Mouse (Mus musculus): ENCODE results near the gene Slc25a48. TPM values are rescaled to one million over a fixed set of nuclear protein-coding genes. Genes with fewer than 3 reads are reported as not detected.

Gene Slc25a48
- polyA plus RNA-seq, 1 experiment = 0.02 TPM

GRCm38 (mm10) chr13:56449239-56450030, 11.3 kb downstream of the Slc25a48 start:
- WGBS = 68% methylated on average over 10 of the region's 10 CpGs
- Histone ChIP-seq H3K4me1 (ENCODE audit: control insufficient read depth, insufficient read depth, insufficient read length) (no peaks in the 10 kb centered on the region), H3K27ac (ENCODE audit: insufficient read depth, low read length) (no peak overlapping the region), H3K36me3 (ENCODE audit: control insufficient read depth, insufficient read depth, low read length) (no peaks in the 10 kb centered on the region), H3K4me3 (ENCODE audit: extremely low read depth, insufficient read depth, insufficient read length) (no peak overlapping the region), H3K27me3 (ENCODE audit: control insufficient read depth, insufficient read depth, low read length) (no peaks in the 10 kb centered on the region)
- TF ChIP-seq POLR2A (IDR thresholded peaks at IDR 0.05; ENCODE audit: low read depth, low read length) (no peak), CTCF (IDR thresholded peaks at IDR 0.05; ENCODE audit: extremely low read depth, insufficient read depth, insufficient read length, insufficient replicate concordance) (no peak)
- DNase-seq (ENCODE audit: low read depth in 1 of 2, low spot score in 2 of 2) = no peak

- TF ChIP-seq POLR2A (IDR thresholded peaks at IDR 0.05; ENCODE audit: low read depth, low read length) = no peak
- no peak for TF ChIP-seq CTCF (IDR thresholded peaks at IDR 0.05; ENCODE audit: extremely low read depth, insufficient read depth, insufficient read length, insufficient replicate concordance)
- Histone ChIP-seq H3K4me1 (ENCODE audit: control insufficient read depth, insufficient read depth, insufficient read length) (no peaks in the 10 kb centered on the region), H3K27ac (ENCODE audit: insufficient read depth, low read length) (no peak overlapping the region), H3K27me3 (ENCODE audit: control insufficient read depth, insufficient read depth, low read length) (no peaks in the 10 kb centered on the region), H3K4me3 (ENCODE audit: extremely low read depth, insufficient read depth, insufficient read length) (no peak overlapping the region), H3K36me3 (ENCODE audit: control insufficient read depth, insufficient read depth, low read length) (no peaks in the 10 kb centered on the region)
- 49% methylated on average over 8 of the region's 8 CpGs for WGBS
- no peak for DNase-seq (ENCODE audit: low read depth in 1 of 2, low spot score in 2 of 2)
These were observed 11.9 kb downstream of the Slc25a48 start for GRCm38 (mm10) chr13:56450035-56450434.

GRCm38 (mm10) chr13:56458001-56458400, 19.8 kb downstream of the Slc25a48 start:
- no peak for DNase-seq (ENCODE audit: low read depth in 1 of 2, low spot score in 2 of 2)
- TF ChIP-seq CTCF (IDR thresholded peaks at IDR 0.05; ENCODE audit: extremely low read depth, insufficient read depth, insufficient read length, insufficient replicate concordance) (no peak), POLR2A (IDR thresholded peaks at IDR 0.05; ENCODE audit: low read depth, low read length) (no peak)
- 63% methylated on average over 9 of the region's 9 CpGs for WGBS

DNA sequence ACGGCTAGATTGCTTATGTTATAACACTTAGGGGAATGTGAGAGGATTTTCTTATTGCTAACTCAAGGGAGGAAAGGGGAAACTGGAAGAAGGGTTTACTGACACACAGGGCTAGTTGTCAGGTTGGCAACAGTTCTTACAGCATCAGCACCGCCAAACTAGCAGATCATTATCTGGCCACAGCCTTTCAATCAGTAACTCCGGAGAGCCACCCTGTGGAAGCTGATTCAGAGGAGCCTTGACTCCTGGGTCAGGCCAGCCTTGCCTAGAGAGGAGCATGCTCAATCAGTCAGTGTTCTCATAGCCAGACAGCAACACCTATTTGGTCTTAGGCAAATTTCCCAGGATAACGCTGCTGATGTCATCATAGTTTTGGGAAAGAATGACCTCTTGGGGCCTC, 23.3 kb downstream of the Slc25a48 start:
- Histone ChIP-seq H3K4me1 (ENCODE audit: control insufficient read depth, insufficient read depth, insufficient read length) (no peaks in the 10 kb centered on the region), H3K4me3 (ENCODE audit: extremely low read depth, insufficient read depth, insufficient read length) (no peak overlapping the region), H3K27me3 (ENCODE audit: control insufficient read depth, insufficient read depth, low read length) (no peaks in the 10 kb centered on the region), H3K36me3 (ENCODE audit: control insufficient read depth, insufficient read depth, low read length) (no peaks in the 10 kb centered on the region), H3K27ac (ENCODE audit: insufficient read depth, low read length) (no peak overlapping the region)
- 80% methylated on average over 4 of the region's 4 CpGs for WGBS
- DNase-seq (ENCODE audit: low read depth in 1 of 2, low spot score in 2 of 2) = no peak
- TF ChIP-seq CTCF (IDR thresholded peaks at IDR 0.05; ENCODE audit: extremely low read depth, insufficient read depth, insufficient read length, insufficient replicate concordance) (no peak), POLR2A (IDR thresholded peaks at IDR 0.05; ENCODE audit: low read depth, low read length) (no peak)

More at GRCm38 (mm10) chr13:56458001-56458400, 19.8 kb downstream of the Slc25a48 start:
- Histone ChIP-seq H3K36me3 (ENCODE audit: control insufficient read depth, insufficient read depth, low read length) (no peaks in the 10 kb centered on the region), H3K4me3 (ENCODE audit: extremely low read depth, insufficient read depth, insufficient read length) (no peak overlapping the region), H3K27ac (ENCODE audit: insufficient read depth, low read length) (no peak overlapping the region), H3K27me3 (ENCODE audit: control insufficient read depth, insufficient read depth, low read length) (no peaks in the 10 kb centered on the region), H3K4me1 (ENCODE audit: control insufficient read depth, insufficient read depth, insufficient read length) (no peaks in the 10 kb centered on the region)

GRCm38 (mm10) chr13:56462791-56463190, 24.6 kb downstream of the Slc25a48 start:
- Histone ChIP-seq H3K4me1 (ENCODE audit: control insufficient read depth, insufficient read depth, insufficient read length) (no peaks in the 10 kb centered on the region), H3K4me3 (ENCODE audit: extremely low read depth, insufficient read depth, insufficient read length) (no peak overlapping the region), H3K27ac (ENCODE audit: insufficient read depth, low read length) (no peak overlapping the region), H3K36me3 (ENCODE audit: control insufficient read depth, insufficient read depth, low read length) (no peaks in the 10 kb centered on the region), H3K27me3 (ENCODE audit: control insufficient read depth, insufficient read depth, low read length) (no peaks in the 10 kb centered on the region)
- 88% methylated on average over 4 of the region's 4 CpGs for WGBS
- no peak for DNase-seq (ENCODE audit: low read depth in 1 of 2, low spot score in 2 of 2)
- TF ChIP-seq POLR2A (IDR thresholded peaks at IDR 0.05; ENCODE audit: low read depth, low read length) (no peak), CTCF (IDR thresholded peaks at IDR 0.05; ENCODE audit: extremely low read depth, insufficient read depth, insufficient read length, insufficient replicate concordance) (no peak)

GRCm38 (mm10) chr13:56463261-56463660, 25.1 kb downstream of the Slc25a48 start:
- WGBS = 90% methylated on average over 7 of the region's 7 CpGs
- no peak for DNase-seq (ENCODE audit: low read depth in 1 of 2, low spot score in 2 of 2)
- no peaks in the 10 kb centered on the region for H3K27me3 ChIP-seq (ENCODE audit: control insufficient read depth, insufficient read depth, low read length)
- no peaks in the 10 kb centered on the region for H3K36me3 ChIP-seq (ENCODE audit: control insufficient read depth, insufficient read depth, low read length)
- H3K4me3 ChIP-seq (ENCODE audit: extremely low read depth, insufficient read depth, insufficient read length) = no peak overlapping the region
- H3K27ac ChIP-seq (ENCODE audit: insufficient read depth, low read length) = no peak overlapping the region
- TF ChIP-seq POLR2A (IDR thresholded peaks at IDR 0.05; ENCODE audit: low read depth, low read length) (no peak), CTCF (IDR thresholded peaks at IDR 0.05; ENCODE audit: extremely low read depth, insufficient read depth, insufficient read length, insufficient replicate concordance) (no peak)
- no peaks in the 10 kb centered on the region for H3K4me1 ChIP-seq (ENCODE audit: control insufficient read depth, insufficient read depth, insufficient read length)

- H3K27me3 ChIP-seq (ENCODE audit: control insufficient read depth, insufficient read depth, low read length) = no peaks in the 10 kb centered on the region
- no peaks in the 10 kb centered on the region for H3K4me1 ChIP-seq (ENCODE audit: control insufficient read depth, insufficient read depth, insufficient read length)
- WGBS = 88% methylated on average over 6 of the region's 6 CpGs
- H3K4me3 ChIP-seq (ENCODE audit: extremely low read depth, insufficient read depth, insufficient read length) = no peak overlapping the region
- H3K36me3 ChIP-seq (ENCODE audit: control insufficient read depth, insufficient read depth, low read length) = no peaks in the 10 kb centered on the region
- no peak overlapping the region for H3K27ac ChIP-seq (ENCODE audit: insufficient read depth, low read length)
- DNase-seq (ENCODE audit: low read depth in 1 of 2, low spot score in 2 of 2) = no peak
- no peak for TF ChIP-seq POLR2A (IDR thresholded peaks at IDR 0.05; ENCODE audit: low read depth, low read length)
- no peak for TF ChIP-seq CTCF (IDR thresholded peaks at IDR 0.05; ENCODE audit: extremely low read depth, insufficient read depth, insufficient read length, insufficient replicate concordance)
These were observed 25.6 kb downstream of the Slc25a48 start for GRCm38 (mm10) chr13:56463750-56464149.
